Mouse (Mus musculus): ENCODE measurements around the gene Nptn.

Gene Nptn

DNA sequence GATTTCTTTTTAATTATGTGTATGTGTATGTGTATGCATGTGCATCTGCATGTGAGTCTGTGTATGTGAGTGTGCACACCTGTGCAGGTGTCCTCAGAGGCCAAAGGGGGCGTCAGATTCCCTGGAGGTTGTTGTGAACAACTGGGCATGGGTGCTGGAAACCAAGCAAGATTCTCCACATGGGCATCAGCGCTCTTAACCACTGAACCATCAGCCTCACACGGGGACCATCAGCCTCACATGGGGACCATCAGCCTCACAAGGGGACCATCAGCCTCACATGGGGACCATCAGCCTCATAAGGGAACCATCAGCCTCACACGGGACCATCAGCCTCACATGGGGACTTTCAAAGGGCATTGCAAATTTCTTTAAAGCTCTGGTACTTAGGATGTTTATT lies 108.7 kb downstream of the Nptn start:
- DNase-seq (ENCODE audit: low spot score in 2 of 2) = no peak

- DNase-seq (ENCODE audit: low spot score in 2 of 2) = no peak
These were observed 109.4 kb downstream of the Nptn start for GRCm38 (mm10) chr9:58691471-58691870.

DNA sequence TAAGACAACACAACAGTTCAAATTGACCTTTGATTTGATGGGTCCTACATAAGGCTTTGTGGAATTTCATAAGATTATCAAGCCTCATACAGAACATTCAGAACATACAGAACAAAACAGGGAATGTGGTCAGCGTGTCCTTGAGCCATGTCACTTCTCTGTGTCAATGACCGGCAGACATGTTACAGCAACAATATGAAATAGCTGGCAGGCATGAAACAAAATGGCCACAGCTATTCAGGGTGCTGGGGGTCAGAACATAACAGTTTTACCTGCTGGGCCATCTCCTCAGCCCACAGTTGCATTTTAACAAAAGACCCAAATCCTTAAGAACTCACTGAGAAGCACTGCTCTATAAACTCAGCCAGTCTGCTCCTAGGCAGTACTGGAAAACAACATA lies 116.4 kb downstream of the Nptn start:
- DNase-seq (ENCODE audit: low spot score in 2 of 2) = no peak

DNA sequence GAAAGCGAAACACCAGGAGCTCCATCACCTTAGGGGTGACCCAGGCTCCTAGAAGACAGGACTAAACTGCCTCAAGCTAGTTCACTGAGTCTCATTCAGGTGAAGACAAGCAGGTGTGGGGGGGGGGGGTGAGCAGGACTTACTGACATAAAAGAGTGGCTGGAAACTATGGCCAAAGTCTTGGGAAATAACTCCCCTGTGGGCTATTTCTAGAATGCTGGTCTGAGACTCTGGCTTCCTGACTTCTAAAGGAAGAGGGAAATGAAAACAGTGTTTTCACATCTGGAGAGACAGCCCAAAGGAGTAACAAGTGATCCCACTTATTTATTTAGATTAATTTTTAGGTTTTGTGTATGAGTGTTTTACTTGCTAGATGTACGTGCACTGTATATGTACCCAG lies 119.7 kb downstream of the Nptn start:
- DNase-seq (ENCODE audit: low spot score in 2 of 2) = no peak

DNA sequence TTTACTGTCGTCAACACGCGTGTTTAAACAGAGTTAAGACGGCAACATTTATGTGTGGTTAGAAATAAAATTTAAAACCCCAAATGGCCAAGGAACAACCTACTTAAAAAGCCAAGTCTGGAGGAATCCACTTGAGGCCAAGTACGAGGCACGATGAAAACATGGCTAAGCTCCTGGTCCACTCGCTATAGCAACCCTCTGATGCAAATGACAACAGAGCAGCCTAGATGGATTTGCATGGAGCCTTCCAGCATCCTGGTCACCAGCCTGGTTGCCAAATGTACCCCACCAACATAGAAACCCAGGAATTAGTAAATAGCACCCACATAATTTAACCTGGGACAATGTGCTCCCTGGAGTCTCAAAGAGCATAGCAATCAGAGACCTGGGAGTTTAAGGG lies 121.7 kb downstream of the Nptn start:
- DNase-seq (ENCODE audit: low spot score in 2 of 2) = no peak

GRCm38 (mm10) chr9:58706024-58706423 lies 124.0 kb downstream of the Nptn start:
- DNase-seq (ENCODE audit: low spot score in 2 of 2) = no peak

Data from thymus, postnatal 10 days (tissue).